Mouse (Mus musculus) cerebellum, adult 11-12 months (tissue): ENCODE results near the gene Pakap.
"Not testable (repeated sequence)": the region's sequence is repeated elsewhere in the genome, so short reads cannot be mapped to it uniquely, and the experiment has no call there.

Experiments used
- DNase-seq: peaks from one replicate; pipeline ENCODE4 v3.0.0; 2022

Pakap gene

GRCm38 (mm10) chr4:57888978-57889377 lies 321.0 kb downstream of the Pakap start:
- DNase-seq = not testable (repeated sequence)

- no peak for DNase-seq
Measured at GRCm38 (mm10) chr4:57889773-57890172, 321.8 kb downstream of the Pakap start.

- no peak for DNase-seq
Measured at GRCm38 (mm10) chr4:57892001-57892586, 324.1 kb downstream of the Pakap start.

GRCm38 (mm10) chr4:57895140-57895539 lies 327.2 kb downstream of the Pakap start:
- no peak for DNase-seq

- no peak for DNase-seq
Measured at GRCm38 (mm10) chr4:57895902-57896301, 327.9 kb downstream of the Pakap start.

- no peak for DNase-seq
Measured at GRCm38 (mm10) chr4:57896631-57897030, 328.7 kb downstream of the Pakap start.

GRCm38 (mm10) chr4:57901210-57901609 lies 333.2 kb downstream of the Pakap start:
- DNase-seq = no peak

- DNase-seq = no peak
Measured at GRCm38 (mm10) chr4:57902619-57903018, 334.6 kb downstream of the Pakap start.

GRCm38 (mm10) chr4:57904211-57904610 lies 336.2 kb downstream of the Pakap start:
- no peak for DNase-seq

- DNase-seq = no peak
Measured at GRCm38 (mm10) chr4:57904638-57905037, 336.7 kb downstream of the Pakap start.

- no peak for DNase-seq
Measured at GRCm38 (mm10) chr4:57906708-57907107, 338.7 kb downstream of the Pakap start.

GRCm38 (mm10) chr4:57908860-57909259 lies 340.9 kb downstream of the Pakap start:
- DNase-seq = no peak

GRCm38 (mm10) chr4:57913021-57913420 lies 345.0 kb downstream of the Pakap start:
- DNase-seq = no peak

- peak; percentile 17 for DNase-seq
Measured at GRCm38 (mm10) chr4:57914193-57915190, 346.5 kb downstream of the Pakap start.

GRCm38 (mm10) chr4:57915216-57915965 lies 347.4 kb downstream of the Pakap start:
- peak; percentile 84 for DNase-seq

- peak; percentile 38 for DNase-seq
Measured at GRCm38 (mm10) chr4:57916201-57916661, 348.3 kb downstream of the Pakap start, which contains the start of gene D630039A03Rik. D630039A03Rik (minus strand) TSS chr4:57916297.

- DNase-seq = no peak
Measured at GRCm38 (mm10) chr4:57916711-57917110, 348.7 kb downstream of the Pakap start.

GRCm38 (mm10) chr4:57919494-57920423 lies 351.8 kb downstream of the Pakap start:
- DNase-seq = no peak

- DNase-seq = no peak
Measured at GRCm38 (mm10) chr4:57920522-57920921, 352.5 kb downstream of the Pakap start.

GRCm38 (mm10) chr4:57922171-57922570 lies 354.2 kb downstream of the Pakap start:
- no peak for DNase-seq

GRCm38 (mm10) chr4:57924556-57925071 lies 356.6 kb downstream of the Pakap start:
- DNase-seq = no peak
